Mouse (Mus musculus) kidney, postnatal 0 days (tissue): ENCODE measurements around the gene Dzip1l. TPM values are rescaled to one million over a fixed set of nuclear protein-coding genes. Genes with fewer than 3 reads are reported as not detected.

Source experiments
- ATAC-seq: fragments of 200-750 bp; cut with Nextera tagmentation; replicated peaks from 2 replicates; pipeline ENCODE4 v1.8.0; 2017; ENCODE audit warnings: low read depth, moderate number of reproducible peaks, moderate TSS enrichment, moderate library complexity; ENCODE audit not compliant: low FRiP score
- DNase-seq: peaks from one replicate; pipeline ENCODE4 v3.0.0-alpha.2; 2016; ENCODE audit warnings: low spot score
- H3K27ac ChIP-seq: fragments of 300-500 bp; sonication (generic); 2 replicates; pipeline ENCODE4 v1.5.1; 2014; ENCODE audit warnings: mild to moderate bottlenecking
- H3K27me3 ChIP-seq: fragments of 300-500 bp; sonication (generic); 2 replicates; pipeline ENCODE4 v1.6.1; 2014; ENCODE audit warnings: low read length, mixed read lengths; ENCODE audit not compliant: insufficient read depth
- H3K36me3 ChIP-seq: fragments of 300-500 bp; sonication (generic); 2 replicates; pipeline ENCODE4 v1.6.1; 2014; ENCODE audit warnings: low read length, mixed read lengths; ENCODE audit not compliant: insufficient read depth
- H3K4me1 ChIP-seq: fragments of 300-500 bp; sonication (generic); replicated peaks from 2 replicates; pipeline ENCODE4 v1.6.1; 2014; ENCODE audit warnings: antibody characterized with exemption, low read length, mixed read lengths; ENCODE audit not compliant: insufficient read depth
- H3K4me2 ChIP-seq: fragments of 300-500 bp; sonication (generic); 2 replicates; pipeline ENCODE4 v1.6.1; 2014; ENCODE audit warnings: mild to moderate bottlenecking, low read length, moderate library complexity, mixed read lengths
- H3K4me3 ChIP-seq: fragments of 300-500 bp; sonication (generic); replicated peaks from 2 replicates; pipeline ENCODE4 v1.5.1; 2014; ENCODE audit warnings: low read depth, low read length
- H3K9ac ChIP-seq: fragments of 300-500 bp; sonication (generic); 2 replicates; pipeline ENCODE4 v1.6.1; 2014; ENCODE audit warnings: low read depth, low read length
- H3K9me3 ChIP-seq: fragments of 300-500 bp; sonication (generic); replicated peaks from 2 replicates; pipeline ENCODE4 v1.6.1; 2016; ENCODE audit warnings: low read length, inconsistent platforms, mixed read lengths
- CTCF ChIP-seq: IDR thresholded peaks from 2 replicates; pipeline ENCODE4 v1.5.1; 2016; ENCODE audit warnings: antibody characterized with exemption, low read depth, mild to moderate bottlenecking, moderate library complexity
- WGBS: fragments of 180-500 bp; shearing (Covaris S2); extraction: QIAGEN DNeasy Blood & Tissue Kit; methylation state at CpG from one replicate; pipeline ENCODE4 v1.1.7; 2014; 5-methylcytosine and 5-hydroxymethylcytosine counted together
- polyA plus RNA-seq: library from polyadenylated mRNA; unstranded; fragments of >200 nt; fragmentation: Nextera tagmentation; extraction: Ambion mirVana; gene quantifications from 2 replicates; pipeline ENCODE4 v1.2.1, GENCODE M21; 2015

Gene Dzip1l
- polyA plus RNA-seq, 1 experiment from 2014 or later: 17.3 TPM

DNA sequence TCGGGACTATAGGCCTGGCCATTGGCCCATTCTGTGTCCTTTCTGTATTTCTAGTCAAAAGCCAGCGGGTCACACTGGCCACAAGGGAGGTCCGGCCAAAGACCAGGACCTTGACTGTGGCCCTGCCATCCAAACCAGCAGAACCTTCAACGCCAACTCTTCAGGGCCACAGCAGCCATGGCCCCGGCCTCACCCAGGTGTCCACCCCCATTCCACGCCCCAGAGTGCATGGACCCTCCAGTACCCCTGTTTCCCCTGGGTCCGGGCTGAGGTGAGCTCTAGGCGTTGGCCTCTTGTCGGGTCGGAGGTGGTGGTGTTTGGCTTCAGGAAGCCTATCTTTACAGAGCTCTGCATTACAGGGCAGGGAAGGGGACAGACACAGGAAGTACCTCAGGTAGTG lies 33.6 kb downstream of the Dzip1l start:
- ATAC-seq (no peak; the same call in 1 of the 2 replicates), DNase-seq (no peak)
- Histone ChIP-seq H3K4me2 (no peak overlapping the region), H3K9ac (no peak overlapping the region), H3K4me1 (no peaks in the 10 kb centered on the region), H3K9me3 (no peaks in the 10 kb centered on the region), H3K4me3 (no peak overlapping the region), H3K27ac (no peak overlapping the region), H3K36me3 (peaks cover 31% of the 10 kb centered on the region), H3K27me3 (no peaks in the 10 kb centered on the region)
- TF ChIP-seq CTCF: no peak
- 88% methylated on average over 10 of the region's 10 CpGs for WGBS

DNA sequence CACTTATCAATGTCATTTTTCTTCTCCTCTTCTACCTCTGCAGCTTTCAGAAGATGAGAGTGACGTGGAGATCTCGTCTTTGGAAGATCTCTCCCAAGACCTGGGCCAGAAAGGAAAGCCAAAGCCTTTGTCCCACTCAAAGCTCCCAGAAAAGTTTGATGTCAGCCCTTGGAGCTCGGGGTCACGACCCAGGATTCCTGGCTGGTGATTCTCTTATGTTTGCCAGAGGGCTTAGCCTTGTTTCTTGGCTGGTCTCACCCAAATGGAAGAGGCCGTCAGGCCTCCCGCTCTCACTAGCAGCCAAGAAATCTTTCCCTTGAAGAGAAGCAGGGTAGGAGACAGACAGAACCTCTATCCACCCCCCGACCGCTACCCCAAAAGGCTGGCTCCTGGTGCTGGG lies 38.3 kb downstream of the Dzip1l start:
- WGBS: 95% methylated on average over 8 of the region's 8 CpGs
- Histone ChIP-seq H3K4me3 (no peak overlapping the region), H3K4me2 (no peak overlapping the region), H3K27ac (no peak overlapping the region), H3K9ac (no peak overlapping the region), H3K9me3 (no peaks in the 10 kb centered on the region), H3K27me3 (no peaks in the 10 kb centered on the region), H3K36me3 (peaks cover 36% of the 10 kb centered on the region), H3K4me1 (no peaks in the 10 kb centered on the region)
- DNase-seq: no peak
- TF ChIP-seq CTCF: no peak
- ATAC-seq: no peak

DNA sequence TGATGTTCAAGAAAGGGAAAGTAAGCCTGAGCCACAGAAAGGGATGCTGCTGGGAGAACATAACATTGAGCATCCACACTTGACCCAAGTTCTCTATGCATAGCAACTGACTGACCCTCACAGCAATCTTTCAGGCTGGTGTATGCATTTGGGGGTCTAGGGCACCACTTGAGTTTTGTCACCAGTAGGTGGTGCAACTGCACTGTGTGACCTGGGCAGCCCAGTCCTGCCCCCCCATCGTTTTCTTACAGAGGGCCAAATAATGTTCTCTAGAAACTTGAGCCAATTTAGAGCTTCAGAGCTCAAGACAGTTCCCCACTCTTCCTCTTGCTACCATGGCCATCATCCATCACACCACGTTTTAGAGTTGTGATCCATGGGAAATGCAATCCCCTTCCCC lies 42.3 kb downstream of the Dzip1l start:
- Histone ChIP-seq H3K36me3 (peaks cover 17% of the 10 kb centered on the region; the same call in 1 of the 2 replicates), H3K9me3 (no peaks in the 10 kb centered on the region), H3K4me2 (no peak overlapping the region), H3K9ac (no peak overlapping the region), H3K4me1 (no peaks in the 10 kb centered on the region), H3K27me3 (no peaks in the 10 kb centered on the region), H3K27ac (no peak overlapping the region), H3K4me3 (no peak overlapping the region)
- 27% methylated on average over 2 of the region's 2 CpGs for WGBS
- TF ChIP-seq CTCF: peak; percentile 53
- ATAC-seq: no peak
- no peak for DNase-seq

DNA sequence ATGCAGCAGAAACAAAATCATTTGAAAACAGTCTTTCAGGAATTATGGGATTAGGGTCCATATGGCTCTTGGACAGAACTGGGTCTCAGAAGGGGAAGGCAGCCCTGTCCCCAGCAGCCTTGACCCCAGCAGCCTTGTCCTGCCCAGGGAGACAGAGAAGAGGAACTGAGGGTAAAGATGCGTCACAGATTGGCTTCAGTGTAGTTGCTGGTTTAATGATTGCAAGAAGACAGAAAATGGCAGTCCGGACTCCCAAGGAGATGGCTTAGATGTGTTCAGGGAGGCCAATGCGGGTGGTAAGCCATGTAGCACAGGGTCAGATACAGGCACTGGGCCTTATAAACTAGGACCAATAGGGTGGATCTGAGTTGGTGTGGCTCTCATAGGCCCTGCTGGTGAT lies 46.4 kb downstream of the Dzip1l start:
- no peaks in the 10 kb centered on the region for H3K36me3 ChIP-seq
- DNase-seq: no peak
- WGBS: 79% methylated on average over 3 of the region's 3 CpGs
- H3K27me3 ChIP-seq: no peaks in the 10 kb centered on the region
- H3K9ac ChIP-seq: no peak overlapping the region
- no peak overlapping the region for H3K27ac ChIP-seq
- H3K4me3 ChIP-seq: no peak overlapping the region
- H3K4me1 ChIP-seq: no peaks in the 10 kb centered on the region
- no peak overlapping the region for H3K4me2 ChIP-seq
- ATAC-seq: no peak
- no peak for TF ChIP-seq CTCF
- H3K9me3 ChIP-seq: no peaks in the 10 kb centered on the region

DNA sequence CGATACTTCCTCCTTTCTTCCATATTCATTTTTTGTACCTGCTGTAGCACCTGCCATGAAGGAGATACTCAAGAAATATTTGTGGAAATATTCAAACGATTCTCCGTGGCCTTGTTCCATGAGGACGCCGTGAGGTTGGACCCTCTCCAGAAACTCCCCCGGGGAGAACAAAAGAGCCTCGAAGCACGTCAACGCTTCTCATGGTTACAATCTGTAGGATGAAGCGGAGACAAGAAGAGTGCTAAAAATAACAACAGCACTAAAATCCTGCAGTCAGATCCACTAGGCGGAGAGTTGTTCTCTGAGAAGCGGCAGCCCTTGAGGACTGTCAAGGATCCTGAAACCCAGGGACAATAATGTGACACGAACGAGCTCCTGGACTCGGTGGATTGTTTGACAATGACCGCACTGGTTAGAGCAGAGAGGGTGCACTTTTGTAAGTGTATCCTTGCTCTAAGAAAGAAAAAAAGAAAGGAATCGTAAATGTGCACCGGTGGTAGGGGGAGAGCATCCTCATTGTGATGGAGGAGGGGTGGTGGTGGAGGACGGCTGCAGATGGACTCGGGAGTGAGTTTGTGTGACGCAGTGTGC lies 52.8 kb downstream of the Dzip1l start:
- Histone ChIP-seq H3K4me3 (no peak overlapping the region), H3K9me3 (no peaks in the 10 kb centered on the region), H3K36me3 (no peaks in the 10 kb centered on the region), H3K27ac (no peak overlapping the region), H3K27me3 (no peaks in the 10 kb centered on the region), H3K4me2 (no peak overlapping the region), H3K9ac (no peak overlapping the region), H3K4me1 (no peaks in the 10 kb centered on the region)
- DNase-seq (no peak), ATAC-seq (no peak)
- 59% methylated on average over 21 of the region's 21 CpGs for WGBS
- no peak for TF ChIP-seq CTCF

DNA sequence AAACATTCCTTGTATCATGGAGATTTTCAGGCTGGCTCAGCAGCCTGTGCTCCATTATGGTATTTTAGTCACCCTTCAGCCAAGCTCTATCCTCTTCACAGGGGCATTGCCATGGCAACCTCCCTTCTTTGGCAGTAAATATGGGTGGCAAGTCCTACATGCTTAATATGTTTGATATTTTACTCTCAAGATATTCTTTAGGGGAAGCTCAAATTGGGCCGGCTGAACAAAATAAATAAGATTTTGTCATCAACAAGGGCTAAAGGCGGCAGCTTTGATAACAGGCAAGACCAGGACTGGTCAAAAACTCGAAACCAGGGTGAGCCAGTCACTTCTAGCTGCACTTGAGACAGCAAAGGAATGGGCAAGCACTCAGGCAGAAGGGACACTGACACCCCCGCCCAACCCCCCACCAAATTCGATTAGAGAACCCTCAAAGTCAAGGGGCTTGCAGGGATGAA lies 55.8 kb downstream of the Dzip1l start:
- DNase-seq (no peak), ATAC-seq (no peak)
- no peaks in the 10 kb centered on the region for H3K27me3 ChIP-seq
- no peak overlapping the region for H3K4me2 ChIP-seq
- no peaks in the 10 kb centered on the region for H3K36me3 ChIP-seq
- H3K9ac ChIP-seq: no peak overlapping the region
- H3K4me1 ChIP-seq: no peaks in the 10 kb centered on the region
- H3K9me3 ChIP-seq: no peaks in the 10 kb centered on the region
- TF ChIP-seq CTCF: no peak
- WGBS: 79% methylated on average over 5 of the region's 5 CpGs
- no peak overlapping the region for H3K27ac ChIP-seq
- no peak overlapping the region for H3K4me3 ChIP-seq
